Mouse (Mus musculus) 3134 (cell line): ENCODE measurements around the gene Ryr1.
"Not testable (repeated sequence)": the region's sequence is repeated elsewhere in the genome, so short reads cannot be mapped to it uniquely, and the experiment has no call there.

Source experiments
- DNase-seq: peaks from one replicate; pipeline ENCODE4 v3.0.0-alpha.2; 2011; ENCODE audit warnings: low spot score; ENCODE audit not compliant: insufficient read length; ENCODE audit errors: extremely low read depth

The Ryr1 gene

GRCm38 (mm10) chr7:29085981-29086380 is 39.0 kb downstream of the Ryr1 start:
- no peak for DNase-seq

- DNase-seq, result no peak
Measured at GRCm38 (mm10) chr7:29084411-29084810, 40.6 kb downstream of the Ryr1 start.

GRCm38 (mm10) chr7:29079419-29079950 is 45.5 kb downstream of the Ryr1 start:
- DNase-seq, result no peak

GRCm38 (mm10) chr7:29076977-29077376 is 48.0 kb downstream of the Ryr1 start:
- DNase-seq, result no peak

- no peak for DNase-seq
Measured at GRCm38 (mm10) chr7:29075208-29075607, 49.8 kb downstream of the Ryr1 start.

- no peak for DNase-seq
Measured at GRCm38 (mm10) chr7:29072689-29073088, 52.3 kb downstream of the Ryr1 start.

- DNase-seq, result no peak
Measured at GRCm38 (mm10) chr7:29071169-29071891, 53.6 kb downstream of the Ryr1 start.

GRCm38 (mm10) chr7:29070364-29071168 is 54.4 kb downstream of the Ryr1 start:
- DNase-seq, result no peak

- DNase-seq, result no peak
Measured at GRCm38 (mm10) chr7:29067758-29068157, 57.2 kb downstream of the Ryr1 start.

GRCm38 (mm10) chr7:29063476-29063875 is 61.5 kb downstream of the Ryr1 start:
- not testable (repeated sequence) for DNase-seq

- no peak for DNase-seq
Measured at GRCm38 (mm10) chr7:29061522-29062037, 63.4 kb downstream of the Ryr1 start.

- DNase-seq, result no peak
Measured at GRCm38 (mm10) chr7:29059445-29059844, 65.5 kb downstream of the Ryr1 start.

GRCm38 (mm10) chr7:29052821-29053220 is 72.2 kb downstream of the Ryr1 start:
- no peak for DNase-seq

- DNase-seq, result no peak
Measured at GRCm38 (mm10) chr7:29050797-29051196, 74.2 kb downstream of the Ryr1 start.

GRCm38 (mm10) chr7:29048615-29049014 is 76.4 kb downstream of the Ryr1 start:
- DNase-seq, result no peak

GRCm38 (mm10) chr7:29048070-29048469 is 76.9 kb downstream of the Ryr1 start:
- DNase-seq, result no peak

- no peak for DNase-seq
Measured at GRCm38 (mm10) chr7:29046533-29046932, 78.4 kb downstream of the Ryr1 start.

- no peak for DNase-seq
Measured at GRCm38 (mm10) chr7:29044302-29044701, 80.7 kb downstream of the Ryr1 start.

- DNase-seq, result no peak
Measured at GRCm38 (mm10) chr7:29043674-29044057, 81.3 kb downstream of the Ryr1 start.

- peak; percentile 64 for DNase-seq
Measured at GRCm38 (mm10) chr7:29043016-29043673, 81.8 kb downstream of the Ryr1 start.

- no peak for DNase-seq
Measured at GRCm38 (mm10) chr7:29041194-29041593, 83.8 kb downstream of the Ryr1 start.
